Mouse (Mus musculus) forebrain, embryonic 10.5 days (tissue): ENCODE measurements around the gene Slc25a27. TPM values are rescaled to one million over a fixed set of nuclear protein-coding genes. Genes with fewer than 3 reads are reported as not detected.

Experiments used
- DNase-seq: peaks from one replicate; pipeline ENCODE4 v3.0.0-alpha.2; 2017; ENCODE audit warnings: low spot score; ENCODE audit errors: extremely low spot score
- H3K27ac ChIP-seq: fragments of 300-500 bp; sonication (generic); 2 replicates; pipeline ENCODE4 v1.5.1; 2016; ENCODE audit warnings: mild to moderate bottlenecking
- H3K27me3 ChIP-seq: fragments of 300-500 bp; sonication (generic); 2 replicates; pipeline ENCODE4 v1.6.1; 2016; ENCODE audit warnings: mild to moderate bottlenecking; ENCODE audit not compliant: poor library complexity, severe bottlenecking
- H3K36me3 ChIP-seq: fragments of 300-500 bp; sonication (generic); replicated peaks from 2 replicates; pipeline ENCODE4 v1.6.1; 2016; ENCODE audit warnings: mild to moderate bottlenecking, moderate library complexity
- H3K4me1 ChIP-seq: fragments of 300-500 bp; sonication (generic); 2 replicates; pipeline ENCODE4 v1.6.1; 2016
- H3K4me3 ChIP-seq: fragments of 300-500 bp; sonication (generic); 2 replicates; pipeline ENCODE4 v1.5.1; 2016; ENCODE audit warnings: mild to moderate bottlenecking, moderate library complexity
- H3K9me3 ChIP-seq: fragments of 300-500 bp; sonication (generic); 2 replicates; pipeline ENCODE4 v1.6.1; 2016; ENCODE audit warnings: mild to moderate bottlenecking, moderate library complexity
- WGBS: fragments of 180-500 bp; shearing (Covaris S2); methylation state at CpG from one replicate; pipeline ENCODE4 v1.1.7; 2016; 5-methylcytosine and 5-hydroxymethylcytosine counted together
- polyA plus RNA-seq: library from polyadenylated mRNA; unstranded; fragments of >200 nt; fragmentation: Nextera tagmentation; extraction: Ambion mirVana; gene quantifications from 2 replicates; pipeline ENCODE4 v1.2.1, GENCODE M21; 2016

Gene Slc25a27
- polyA plus RNA-seq, 1 experiment from 2014 or later: 38.0 TPM

GRCm38 (mm10) chr17:43640825-43641224 is 26.2 kb downstream of the Slc25a27 start:
- WGBS: 80% methylated on average over 1 of the region's 1 CpGs
- no peaks in the 10 kb centered on the region for H3K4me1 ChIP-seq

GRCm38 (mm10) chr17:43637146-43637545 is 29.9 kb downstream of the Slc25a27 start:
- Histone ChIP-seq H3K36me3 (peaks cover 13% of the 10 kb centered on the region), H3K27ac (no peak overlapping the region), H3K4me1 (no peaks in the 10 kb centered on the region), H3K27me3 (no peaks in the 10 kb centered on the region), H3K4me3 (no peak overlapping the region), H3K9me3 (peaks cover 3% of the 10 kb centered on the region; the same call in 1 of the 2 replicates)
- 94% methylated on average over 4 of the region's 4 CpGs for WGBS
- no peak for DNase-seq

More at GRCm38 (mm10) chr17:43640825-43641224, 26.2 kb downstream of the Slc25a27 start:
- Histone ChIP-seq H3K27me3 (no peaks in the 10 kb centered on the region), H3K36me3 (peaks cover 47% of the 10 kb centered on the region), H3K4me3 (no peak overlapping the region), H3K27ac (no peak overlapping the region), H3K9me3 (peaks cover 3% of the 10 kb centered on the region; the same call in 1 of the 2 replicates)
- DNase-seq: no peak

GRCm38 (mm10) chr17:43630427-43630760 is 36.6 kb downstream of the Slc25a27 start:
- peak overlapping the region; percentile 57 for H3K4me3 ChIP-seq
- 0 out of 2 replicates have a peak overlapping the region, but pooled peaks have one; percentile 58 for H3K27ac ChIP-seq
- no peaks in the 10 kb centered on the region for H3K36me3 ChIP-seq
- 45% methylated on average over 13 of the region's 13 CpGs for WGBS
- peaks cover 14% of the 10 kb centered on the region for H3K4me1 ChIP-seq
- H3K9me3 ChIP-seq: peaks cover 6% of the 10 kb centered on the region
- no peak for DNase-seq
- peaks cover 51% of the 10 kb centered on the region for H3K27me3 ChIP-seq

GRCm38 (mm10) chr17:43629496-43630426 is 37.3 kb downstream of the Slc25a27 start, which contains the start of gene Tdrd6:
Gene Tdrd6, minus strand, starts transcription at chr17:43630299.
- Histone ChIP-seq H3K36me3 (no peaks in the 10 kb centered on the region), H3K27me3 (peaks cover 51% of the 10 kb centered on the region), H3K27ac (peak within 1 kb of the TSS; percentile 58), H3K9me3 (peaks cover 6% of the 10 kb centered on the region), H3K4me1 (peaks cover 14% of the 10 kb centered on the region), H3K4me3 (peak within 1 kb of the TSS; percentile 57)
- 4% methylated on average over 83 of the region's 83 CpGs for WGBS
- DNase-seq: peak; percentile 38

GRCm38 (mm10) chr17:43629026-43629495 is 38.0 kb downstream of the Slc25a27 start:
- no peak for DNase-seq
- Histone ChIP-seq H3K4me1 (peaks cover 14% of the 10 kb centered on the region), H3K27me3 (peaks cover 51% of the 10 kb centered on the region), H3K9me3 (peaks cover 6% of the 10 kb centered on the region), H3K4me3 (peak overlapping the region; percentile 57), H3K36me3 (no peaks in the 10 kb centered on the region), H3K27ac (no peak overlapping the region)
- 19% methylated on average over 24 of the region's 24 CpGs for WGBS

- H3K9me3 ChIP-seq: peaks cover 6% of the 10 kb centered on the region
- WGBS: 90% methylated on average over 10 of the region's 10 CpGs
- H3K4me1 ChIP-seq: peaks cover 14% of the 10 kb centered on the region
- H3K36me3 ChIP-seq: no peaks in the 10 kb centered on the region
- H3K27ac ChIP-seq: no peak overlapping the region
- peak; percentile 12 for DNase-seq
- peaks cover 51% of the 10 kb centered on the region for H3K27me3 ChIP-seq
- no peak overlapping the region for H3K4me3 ChIP-seq
Measured at GRCm38 (mm10) chr17:43628246-43628645, 38.8 kb downstream of the Slc25a27 start.

GRCm38 (mm10) chr17:43622076-43622475 is 44.9 kb downstream of the Slc25a27 start:
- 95% methylated on average over 10 of the region's 10 CpGs for whole genome bisulfite sequencing
- no peak for DNase-seq
- H3K27me3 ChIP-seq: peaks cover 2% of the 10 kb centered on the region

GRCm38 (mm10) chr17:43619156-43619555 is 47.9 kb downstream of the Slc25a27 start:
- WGBS: 94% methylated on average over 9 of the region's 9 CpGs
- Histone ChIP-seq H3K4me3 (no peak overlapping the region), H3K36me3 (no peaks in the 10 kb centered on the region), H3K27ac (no peak overlapping the region), H3K4me1 (no peaks in the 10 kb centered on the region), H3K27me3 (no peaks in the 10 kb centered on the region), H3K9me3 (no peaks in the 10 kb centered on the region)
- no peak for DNase-seq

More at GRCm38 (mm10) chr17:43622076-43622475, 44.9 kb downstream of the Slc25a27 start:
- Histone ChIP-seq H3K9me3 (peaks cover under 1% of the 10 kb centered on the region; the same call in 1 of the 2 replicates), H3K4me3 (no peak overlapping the region), H3K4me1 (no peaks in the 10 kb centered on the region), H3K27ac (no peak overlapping the region), H3K36me3 (no peaks in the 10 kb centered on the region)

- H3K36me3 ChIP-seq: no peaks in the 10 kb centered on the region
- no peaks in the 10 kb centered on the region for H3K4me1 ChIP-seq
- H3K27me3 ChIP-seq: no peaks in the 10 kb centered on the region
- no peak overlapping the region for H3K27ac ChIP-seq
- H3K9me3 ChIP-seq: no peaks in the 10 kb centered on the region
- H3K4me3 ChIP-seq: no peak overlapping the region
- WGBS: 77% methylated on average over 3 of the region's 3 CpGs
- no peak for DNase-seq
Measured at GRCm38 (mm10) chr17:43612221-43612620, 54.8 kb downstream of the Slc25a27 start.

- Histone ChIP-seq H3K4me1 (no peaks in the 10 kb centered on the region), H3K27ac (no peak overlapping the region), H3K27me3 (no peaks in the 10 kb centered on the region), H3K4me3 (no peak overlapping the region), H3K9me3 (no peaks in the 10 kb centered on the region), H3K36me3 (no peaks in the 10 kb centered on the region)
- WGBS: 33% methylated on average over 7 of the region's 7 CpGs
- DNase-seq: peak; percentile 76
Measured at GRCm38 (mm10) chr17:43611586-43611985, 55.4 kb downstream of the Slc25a27 start.

- H3K4me1 ChIP-seq: no peaks in the 10 kb centered on the region
- no peaks in the 10 kb centered on the region for H3K9me3 ChIP-seq
- no peaks in the 10 kb centered on the region for H3K36me3 ChIP-seq
- 19% methylated on average over 3 of the region's 3 CpGs for WGBS
- H3K4me3 ChIP-seq: no peak overlapping the region
- peak; percentile 73 for DNase-seq
- H3K27ac ChIP-seq: no peak overlapping the region
- H3K27me3 ChIP-seq: no peaks in the 10 kb centered on the region
Measured at GRCm38 (mm10) chr17:43606704-43607103, 60.3 kb downstream of the Slc25a27 start.

GRCm38 (mm10) chr17:43598706-43599105 is 68.3 kb downstream of the Slc25a27 start:
- Histone ChIP-seq H3K27ac (no peak overlapping the region), H3K9me3 (peaks cover 3% of the 10 kb centered on the region; the same call in 1 of the 2 replicates), H3K36me3 (no peaks in the 10 kb centered on the region), H3K4me1 (no peaks in the 10 kb centered on the region), H3K27me3 (no peaks in the 10 kb centered on the region), H3K4me3 (no peak overlapping the region)
- DNase-seq: no peak
- 74% methylated on average over 4 of the region's 4 CpGs for WGBS

- no peak for DNase-seq
- H3K4me3 ChIP-seq: no peak overlapping the region
- H3K4me1 ChIP-seq: no peaks in the 10 kb centered on the region
- H3K27ac ChIP-seq: no peak overlapping the region
- no peaks in the 10 kb centered on the region for H3K36me3 ChIP-seq
- peaks cover 3% of the 10 kb centered on the region; the same call in 1 of the 2 replicates for H3K9me3 ChIP-seq
- 96% methylated on average over 2 of the region's 2 CpGs for WGBS
- no peaks in the 10 kb centered on the region for H3K27me3 ChIP-seq
Measured at GRCm38 (mm10) chr17:43597742-43598141, 69.3 kb downstream of the Slc25a27 start.
